Mouse (Mus musculus): ENCODE data around the gene Arl2bp. TPM values are rescaled to one million over a fixed set of nuclear protein-coding genes. Genes with fewer than 3 reads are reported as not detected.
A peak's percentile ranks its signal among the peaks of the same experiment; 100 is the strongest.

Arl2bp gene
- total and polyA plus RNA-seq, 2 experiments from 2014 or later, result 134 to 208 TPM

DNA sequence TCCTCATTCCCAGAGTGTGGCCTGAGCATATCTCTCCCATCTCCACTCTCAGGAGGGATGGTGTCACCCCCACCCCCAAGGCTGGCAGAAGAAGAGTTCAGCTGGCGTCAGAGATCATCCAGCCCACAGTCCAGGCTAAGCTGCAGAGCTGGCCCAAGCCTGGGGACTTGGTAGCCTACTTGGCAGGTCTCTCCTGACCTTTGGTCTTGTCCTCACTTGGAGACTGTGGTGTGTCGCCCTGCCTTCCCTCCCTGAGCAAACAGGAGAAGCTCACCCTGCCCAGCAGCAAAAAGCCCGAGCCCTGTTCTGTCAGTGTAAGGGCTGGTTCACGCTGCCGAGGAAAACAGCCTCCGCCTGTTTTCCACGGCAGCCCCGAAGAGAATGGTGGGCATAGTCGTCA is 19.6 kb downstream of the Arl2bp start:
- no peak for TF ChIP-seq CTCF (IDR thresholded peaks at IDR 0.05; ENCODE audit: low read depth)

DNA sequence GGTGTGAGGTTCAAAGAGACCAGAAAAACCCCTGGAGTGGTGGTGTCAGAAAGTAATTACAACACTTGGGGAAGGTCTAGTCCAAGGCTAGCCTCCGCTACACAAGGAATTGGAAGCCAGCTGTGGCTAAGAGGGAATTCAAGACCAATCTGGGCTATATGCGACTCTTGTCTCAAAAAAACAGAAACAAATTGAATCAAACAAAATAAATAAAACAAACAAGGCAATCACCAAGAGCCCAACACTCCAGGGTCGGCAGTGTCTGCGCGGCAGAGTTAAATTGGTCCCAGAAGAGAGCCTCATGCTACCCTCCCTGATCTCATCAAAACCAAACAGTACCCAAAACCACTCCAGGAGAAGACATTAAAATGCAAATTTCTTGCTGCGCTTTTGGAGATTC is 28.3 kb downstream of the Arl2bp start:
- ATAC-seq (no peak), DNase-seq (ENCODE audit: low spot score) (no peak)
- Histone ChIP-seq H3K36me3 (ENCODE audit: insufficient read depth, low read length) (no peaks in the 10 kb centered on the region), H3K4me2 (ENCODE audit: low read depth, low read length) (peak overlapping the region; percentile 67; the same call in 1 of the 2 replicates), H3K9me3 (ENCODE audit: low read length) (no peaks in the 10 kb centered on the region), H3K27me3 (ENCODE audit: insufficient read depth, low read length) (peaks cover 28% of the 10 kb centered on the region), H3K9ac (replicated peaks; ENCODE audit: low read length) (no peak overlapping the region), H3K4me1 (ENCODE audit: insufficient read depth, low read length) (peaks cover 13% of the 10 kb centered on the region; the same call in 1 of the 2 replicates), H3K27ac (no peak overlapping the region), H3K4me3 (ENCODE audit: low read length) (peak overlapping the region; percentile 44; the same call in 1 of the 2 replicates)
- 8% methylated on average over 6 of the region's 6 CpGs for WGBS
- no peak for TF ChIP-seq CTCF (IDR thresholded peaks at IDR 0.05; ENCODE audit: low read depth)

More for the DNA sequence above, 19.6 kb downstream of the Arl2bp start:
- Histone ChIP-seq H3K27me3 (ENCODE audit: insufficient read depth, low read length) (no peaks in the 10 kb centered on the region), H3K4me2 (ENCODE audit: low read depth, low read length) (no peak overlapping the region), H3K9me3 (ENCODE audit: low read length) (no peaks in the 10 kb centered on the region), H3K4me1 (ENCODE audit: insufficient read depth, low read length) (0 out of 2 replicates have a peak, but pooled peaks cover under 1% of the 10 kb centered on the region), H3K4me3 (ENCODE audit: low read length) (no peak overlapping the region), H3K9ac (replicated peaks; ENCODE audit: low read length) (no peak overlapping the region), H3K27ac (no peak overlapping the region), H3K36me3 (ENCODE audit: insufficient read depth, low read length) (no peaks in the 10 kb centered on the region)
- 73% methylated on average over 9 of the region's 9 CpGs for WGBS
- ATAC-seq (no peak), DNase-seq (ENCODE audit: low spot score) (no peak)

- no peak for TF ChIP-seq CTCF (IDR thresholded peaks at IDR 0.05; ENCODE audit: low read depth)
- H3K4me1 ChIP-seq (ENCODE audit: insufficient read depth, low read length), result peaks cover 13% of the 10 kb centered on the region; the same call in 1 of the 2 replicates
- H3K4me3 ChIP-seq (ENCODE audit: low read length), result peak overlapping the region; percentile 44
- H3K27me3 ChIP-seq (ENCODE audit: insufficient read depth, low read length), result peaks cover 28% of the 10 kb centered on the region
- H3K9ac ChIP-seq (replicated peaks; ENCODE audit: low read length), result peak overlapping the region; percentile 49; the same call in 1 of the 2 replicates
- no peaks in the 10 kb centered on the region for H3K9me3 ChIP-seq (ENCODE audit: low read length)
- H3K27ac ChIP-seq, result peak overlapping the region; percentile 15; the same call in 1 of the 2 replicates
- DNase-seq (ENCODE audit: low spot score), result peak; percentile 26
- peak overlapping the region; percentile 67 for H3K4me2 ChIP-seq (ENCODE audit: low read depth, low read length)
- ATAC-seq, result peak; percentile 44
- 2% methylated on average over 31 of the region's 31 CpGs for WGBS
- H3K36me3 ChIP-seq (ENCODE audit: insufficient read depth, low read length), result no peaks in the 10 kb centered on the region
These were observed 29.1 kb downstream of the Arl2bp start for GRCm38 (mm10) chr8:94695341-94695993.

DNA sequence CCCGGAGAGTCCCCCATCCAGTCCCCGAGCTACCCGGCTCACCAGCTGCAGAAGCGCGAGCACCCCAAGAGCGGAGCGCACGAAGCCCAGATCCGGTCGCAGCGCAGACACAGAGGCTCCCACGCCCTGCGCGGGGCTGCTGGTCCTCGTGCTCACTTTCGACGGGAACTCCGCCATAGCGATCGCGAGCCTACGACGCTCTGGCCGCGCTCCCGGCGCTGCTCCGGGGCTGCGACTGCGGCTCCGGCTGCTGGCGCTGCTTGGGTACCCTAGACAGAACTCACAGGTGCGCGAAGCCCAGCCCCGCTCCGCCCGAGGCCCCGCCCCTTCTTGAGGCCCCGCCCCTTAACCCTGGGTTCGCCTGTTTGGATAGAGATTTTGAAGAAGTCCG is 29.6 kb downstream of the Arl2bp start, which contains the start of gene Pllp:
Pllp (minus strand) TSS at position 285 of the 391 bp plus-strand sequence.
- Histone ChIP-seq H3K36me3 (ENCODE audit: insufficient read depth, low read length) (no peaks in the 10 kb centered on the region), H3K27me3 (ENCODE audit: insufficient read depth, low read length) (peaks cover 28% of the 10 kb centered on the region), H3K4me2 (ENCODE audit: low read depth, low read length) (peak within 1 kb of the TSS; percentile 67), H3K4me1 (ENCODE audit: insufficient read depth, low read length) (peaks cover 12% of the 10 kb centered on the region; the same call in 1 of the 2 replicates), H3K9ac (replicated peaks; ENCODE audit: low read length) (peak within 1 kb of the TSS; percentile 49; the same call in 1 of the 2 replicates), H3K9me3 (ENCODE audit: low read length) (no peaks in the 10 kb centered on the region), H3K27ac (peak within 1 kb of the TSS; percentile 15; the same call in 1 of the 2 replicates), H3K4me3 (ENCODE audit: low read length) (peak within 1 kb of the TSS; percentile 44)
- WGBS, result under 1% methylated on average over 41 of the region's 41 CpGs
- ATAC-seq, result peak; percentile 72
- peak; percentile 61 for DNase-seq (ENCODE audit: low spot score)
- no peak for TF ChIP-seq CTCF (IDR thresholded peaks at IDR 0.05; ENCODE audit: low read depth)

DNA sequence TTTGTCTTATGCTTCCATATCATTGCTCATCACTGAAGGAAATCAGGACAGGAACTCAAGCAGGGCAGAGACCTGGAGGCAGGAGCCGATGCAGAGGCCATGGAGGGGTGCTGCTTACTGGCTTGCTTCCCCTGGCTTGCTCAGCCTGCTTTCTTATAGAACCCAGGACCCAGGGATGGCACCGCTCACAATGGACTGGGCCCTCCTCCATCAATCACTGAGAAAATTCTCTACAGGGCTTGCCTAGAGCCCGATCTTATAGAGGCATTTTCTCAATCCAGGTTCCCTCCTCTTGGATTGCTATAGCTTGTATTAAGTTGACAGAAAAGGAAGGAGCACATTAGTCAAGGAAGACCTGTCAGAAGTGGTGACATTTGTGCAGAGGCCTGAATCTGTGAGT is 30.2 kb downstream of the Arl2bp start:
- Histone ChIP-seq H3K4me2 (ENCODE audit: low read depth, low read length) (peak overlapping the region; percentile 67), H3K36me3 (ENCODE audit: insufficient read depth, low read length) (no peaks in the 10 kb centered on the region), H3K27me3 (ENCODE audit: insufficient read depth, low read length) (peaks cover 28% of the 10 kb centered on the region), H3K27ac (no peak overlapping the region), H3K4me1 (ENCODE audit: insufficient read depth, low read length) (peaks cover 9% of the 10 kb centered on the region; the same call in 1 of the 2 replicates), H3K9me3 (ENCODE audit: low read length) (no peaks in the 10 kb centered on the region), H3K4me3 (ENCODE audit: low read length) (peak overlapping the region; percentile 44), H3K9ac (replicated peaks; ENCODE audit: low read length) (no peak overlapping the region; the same call in 1 of the 2 replicates)
- no peak for TF ChIP-seq CTCF (IDR thresholded peaks at IDR 0.05; ENCODE audit: low read depth)
- DNase-seq (ENCODE audit: low spot score), result no peak
- no peak for ATAC-seq
- 53% methylated on average over 3 of the region's 3 CpGs for WGBS

DNA sequence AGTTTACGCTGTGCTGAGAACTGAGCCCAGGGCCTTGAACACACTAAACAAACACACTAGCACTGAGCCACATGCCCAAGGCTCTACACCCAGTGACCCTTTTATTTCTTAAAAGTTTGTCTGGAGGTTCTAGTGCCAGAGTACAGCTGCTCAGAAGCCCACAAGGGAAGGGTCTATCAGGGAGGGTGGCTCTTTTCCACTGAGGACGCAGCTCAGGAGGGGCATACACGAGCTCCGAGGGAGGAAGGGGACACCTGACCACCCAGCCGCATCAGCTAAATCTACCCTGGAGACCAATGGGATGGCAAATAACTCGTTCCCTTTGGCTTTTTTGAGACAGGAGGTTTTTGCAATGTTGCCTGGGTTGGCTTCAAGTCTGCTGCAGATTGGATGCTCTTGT is 31.6 kb downstream of the Arl2bp start:
- 0 out of 2 replicates have a peak, but pooled peaks cover 9% of the 10 kb centered on the region for H3K4me1 ChIP-seq (ENCODE audit: insufficient read depth, low read length)
- TF ChIP-seq CTCF (IDR thresholded peaks at IDR 0.05; ENCODE audit: low read depth), result no peak
- H3K9ac ChIP-seq (replicated peaks; ENCODE audit: low read length), result no peak overlapping the region
- no peak for DNase-seq (ENCODE audit: low spot score)
- no peaks in the 10 kb centered on the region for H3K9me3 ChIP-seq (ENCODE audit: low read length)
- no peak overlapping the region for H3K4me3 ChIP-seq (ENCODE audit: low read length)
- peaks cover 24% of the 10 kb centered on the region for H3K27me3 ChIP-seq (ENCODE audit: insufficient read depth, low read length)
- no peaks in the 10 kb centered on the region for H3K36me3 ChIP-seq (ENCODE audit: insufficient read depth, low read length)
- ATAC-seq, result no peak
- H3K27ac ChIP-seq, result no peak overlapping the region
- 80% methylated on average over 6 of the region's 6 CpGs for WGBS
- H3K4me2 ChIP-seq (ENCODE audit: low read depth, low read length), result no peak overlapping the region

- Histone ChIP-seq H3K9me3 (ENCODE audit: low read length) (no peaks in the 10 kb centered on the region), H3K27me3 (ENCODE audit: insufficient read depth, low read length) (peaks cover 20% of the 10 kb centered on the region), H3K36me3 (ENCODE audit: insufficient read depth, low read length) (no peaks in the 10 kb centered on the region), H3K27ac (no peak overlapping the region), H3K4me2 (ENCODE audit: low read depth, low read length) (no peak overlapping the region), H3K4me1 (ENCODE audit: insufficient read depth, low read length) (0 out of 2 replicates have a peak, but pooled peaks cover 9% of the 10 kb centered on the region), H3K9ac (replicated peaks; ENCODE audit: low read length) (no peak overlapping the region), H3K4me3 (ENCODE audit: low read length) (no peak overlapping the region)
- no peak for DNase-seq (ENCODE audit: low spot score)
- ATAC-seq, result no peak
- 57% methylated on average over 16 of the region's 16 CpGs for WGBS
- TF ChIP-seq CTCF (IDR thresholded peaks at IDR 0.05; ENCODE audit: low read depth), result no peak
These were observed 33.0 kb downstream of the Arl2bp start for GRCm38 (mm10) chr8:94699366-94699765.

Measured in hindbrain, postnatal 0 days (tissue).